Mouse (Mus musculus) adrenal gland, postnatal 10 days (tissue): ENCODE results near the gene Eml1. TPM values are rescaled to one million over a fixed set of nuclear protein-coding genes. Genes with fewer than 3 reads are reported as not detected.

Experiments
- DNase-seq: peaks from one replicate; pipeline ENCODE4 v3.0.0; 2021; ENCODE audit warnings: mixed read lengths
- total RNA-seq, 2 experiments: library from RNA; stranded (reverse); gene quantifications; 2 replicates each; pipeline ENCODE4 v1.2.3; 2021

The Eml1 gene
- total RNA-seq, 2 experiments from 2014 or later, result 32.8 to 36.7 TPM

- DNase-seq, result no peak
Measured at GRCm38 (mm10) chr12:108551731-108552130, 181.0 kb downstream of the Eml1 start.

- peak; percentile 14 for DNase-seq
Measured at GRCm38 (mm10) chr12:108553079-108553478, 182.3 kb downstream of the Eml1 start.

GRCm38 (mm10) chr12:108554120-108554841, 183.5 kb downstream of the Eml1 start, which contains the start of gene Evl:
Evl (plus strand) TSS chr12:108554720.
- peak; percentile 96 for DNase-seq

GRCm38 (mm10) chr12:108554861-108555556, 184.3 kb downstream of the Eml1 start:
- peak; percentile 44 for DNase-seq

GRCm38 (mm10) chr12:108558194-108558593, 187.4 kb downstream of the Eml1 start:
- DNase-seq, result no peak

GRCm38 (mm10) chr12:108563238-108563637, 192.5 kb downstream of the Eml1 start:
- peak; percentile 32 for DNase-seq

GRCm38 (mm10) chr12:108564910-108565506, 194.3 kb downstream of the Eml1 start:
- no peak for DNase-seq

GRCm38 (mm10) chr12:108579156-108579871, 208.6 kb downstream of the Eml1 start:
- DNase-seq, result peak; percentile 15

GRCm38 (mm10) chr12:108583775-108584174, 213.0 kb downstream of the Eml1 start:
- peak; percentile 22 for DNase-seq

Other genes starting within 250 kb of the Eml1 start
- gene Setd3, start 191.6 kb upstream of the Eml1 start, total RNA-seq, result 10 to 100 TPM; 81.3 to 90.7 TPM
- gene Ccnk, start 191.4 kb upstream of the Eml1 start, total RNA-seq, result 10 to 100 TPM; 30.0 to 30.7 TPM
- gene Ccdc85c, start 95.5 kb upstream of the Eml1 start, total RNA-seq, result 10 to 100 TPM; 19.8 to 22.1 TPM
- 1 to 10 TPM in 1 of 2 experiments, under 1 TPM in 1; 0.96 to 1.1 TPM for gene Hhipl1, start 64.7 kb upstream of the Eml1 start, total RNA-seq
- gene Cyp46a1, start 36.6 kb upstream of the Eml1 start, total RNA-seq, result 1 to 10 TPM; 1.6 to 2.2 TPM
- 10 to 100 TPM; 73.4 to 96.9 TPM for gene Evl, start 183.8 kb downstream of the Eml1 start, total RNA-seq